Mouse (Mus musculus) forebrain, embryonic 15.5 days (tissue): ENCODE results near the gene Adcy9. TPM values are rescaled to one million over a fixed set of nuclear protein-coding genes. Genes with fewer than 3 reads are reported as not detected.

Experiments used
- ATAC-seq: fragments of 200-750 bp; cut with Nextera tagmentation; replicated peaks from 2 replicates; pipeline ENCODE4 v1.8.0; 2017; ENCODE audit warnings: mild to moderate bottlenecking, moderate TSS enrichment, moderate library complexity
- H3K27ac ChIP-seq: fragments of 300-500 bp; sonication (generic); replicated peaks from 2 replicates; pipeline ENCODE4 v1.5.1; 2015; ENCODE audit warnings: mild to moderate bottlenecking, inconsistent platforms
- H3K27me3 ChIP-seq: fragments of 300-500 bp; sonication (generic); 2 replicates; pipeline ENCODE4 v1.6.1; 2015; ENCODE audit warnings: inconsistent platforms
- H3K36me3 ChIP-seq: fragments of 300-500 bp; sonication (generic); 2 replicates; pipeline ENCODE4 v1.6.1; 2015; ENCODE audit warnings: mild to moderate bottlenecking, inconsistent platforms
- H3K4me1 ChIP-seq: fragments of 300-500 bp; sonication (generic); 2 replicates; pipeline ENCODE4 v1.6.1; 2015; ENCODE audit warnings: inconsistent platforms
- H3K4me2 ChIP-seq: fragments of 300-500 bp; sonication (generic); replicated peaks from 2 replicates; pipeline ENCODE4 v1.6.1; 2015; ENCODE audit warnings: mild to moderate bottlenecking, inconsistent platforms
- H3K4me3 ChIP-seq: fragments of 300-500 bp; sonication (generic); 2 replicates; pipeline ENCODE4 v1.5.1; 2015; ENCODE audit warnings: mild to moderate bottlenecking, inconsistent platforms
- H3K9ac ChIP-seq: fragments of 300-500 bp; sonication (generic); replicated peaks from 2 replicates; pipeline ENCODE4 v1.6.1; 2015; ENCODE audit warnings: mild to moderate bottlenecking, inconsistent platforms
- H3K9me3 ChIP-seq: fragments of 300-500 bp; sonication (generic); 2 replicates; pipeline ENCODE4 v1.6.1; 2016; ENCODE audit warnings: inconsistent platforms
- WGBS: fragments of 180-500 bp; shearing (Covaris S2); methylation state at CpG from one replicate; pipeline ENCODE4 v1.1.7; 2015; ENCODE audit warnings: mixed read lengths; 5-methylcytosine and 5-hydroxymethylcytosine counted together
- polyA plus RNA-seq: library from polyadenylated mRNA; unstranded; fragments of >200 nt; fragmentation: Nextera tagmentation; extraction: Ambion mirVana; gene quantifications from 2 replicates; pipeline ENCODE4 v1.2.1, GENCODE M21; 2015

Adcy9 gene
- polyA plus RNA-seq, 1 experiment from 2014 or later, result 2.7 TPM

- no peak overlapping the region for H3K4me3 ChIP-seq
- no peaks in the 10 kb centered on the region for H3K4me1 ChIP-seq
- H3K36me3 ChIP-seq, result no peaks in the 10 kb centered on the region
- H3K9me3 ChIP-seq, result no peaks in the 10 kb centered on the region
- no peak overlapping the region for H3K27ac ChIP-seq
- 86% methylated on average over 2 of the region's 2 CpGs for WGBS
- H3K27me3 ChIP-seq, result no peaks in the 10 kb centered on the region
- H3K9ac ChIP-seq, result no peak overlapping the region
- no peak overlapping the region for H3K4me2 ChIP-seq
- no peak for ATAC-seq
Observed at GRCm38 (mm10) chr16:4398782-4399181, 21.5 kb downstream of the Adcy9 start.

GRCm38 (mm10) chr16:4397636-4398035 lies 22.7 kb downstream of the Adcy9 start:
- no peaks in the 10 kb centered on the region for H3K4me1 ChIP-seq
- no peak for ATAC-seq
- H3K27ac ChIP-seq, result no peak overlapping the region
- WGBS, result 92% methylated on average over 7 of the region's 7 CpGs
- H3K4me2 ChIP-seq, result no peak overlapping the region
- no peak overlapping the region for H3K4me3 ChIP-seq
- H3K9ac ChIP-seq, result no peak overlapping the region
- H3K9me3 ChIP-seq, result no peaks in the 10 kb centered on the region
- H3K36me3 ChIP-seq, result no peaks in the 10 kb centered on the region
- no peaks in the 10 kb centered on the region for H3K27me3 ChIP-seq

GRCm38 (mm10) chr16:4395687-4396341 lies 24.5 kb downstream of the Adcy9 start:
- H3K9ac ChIP-seq, result no peak overlapping the region
- no peaks in the 10 kb centered on the region for H3K27me3 ChIP-seq
- H3K9me3 ChIP-seq, result no peaks in the 10 kb centered on the region
- no peaks in the 10 kb centered on the region for H3K36me3 ChIP-seq
- H3K4me3 ChIP-seq, result no peak overlapping the region
- no peak for ATAC-seq
- H3K4me1 ChIP-seq, result no peaks in the 10 kb centered on the region
- 77% methylated on average over 10 of the region's 10 CpGs for WGBS
- H3K4me2 ChIP-seq, result no peak overlapping the region
- no peak overlapping the region for H3K27ac ChIP-seq

GRCm38 (mm10) chr16:4394991-4395590 lies 25.2 kb downstream of the Adcy9 start:
- H3K4me1 ChIP-seq, result no peaks in the 10 kb centered on the region
- no peaks in the 10 kb centered on the region for H3K27me3 ChIP-seq
- H3K4me3 ChIP-seq, result no peak overlapping the region
- 84% methylated on average over 4 of the region's 4 CpGs for WGBS
- no peak for ATAC-seq
- H3K9me3 ChIP-seq, result no peaks in the 10 kb centered on the region
- no peaks in the 10 kb centered on the region for H3K36me3 ChIP-seq
- no peak overlapping the region for H3K4me2 ChIP-seq
- no peak overlapping the region for H3K9ac ChIP-seq
- no peak overlapping the region for H3K27ac ChIP-seq

- H3K9me3 ChIP-seq, result no peaks in the 10 kb centered on the region
- no peak overlapping the region for H3K9ac ChIP-seq
- H3K27me3 ChIP-seq, result no peaks in the 10 kb centered on the region
- 84% methylated on average over 4 of the region's 4 CpGs for WGBS
- H3K36me3 ChIP-seq, result no peaks in the 10 kb centered on the region
- H3K4me3 ChIP-seq, result no peak overlapping the region
- no peak overlapping the region for H3K4me2 ChIP-seq
- no peak overlapping the region for H3K27ac ChIP-seq
- no peak for ATAC-seq
- H3K4me1 ChIP-seq, result no peaks in the 10 kb centered on the region
Observed at GRCm38 (mm10) chr16:4383473-4384038, 36.7 kb downstream of the Adcy9 start.

GRCm38 (mm10) chr16:4382406-4382805 lies 37.9 kb downstream of the Adcy9 start:
- H3K27me3 ChIP-seq, result no peaks in the 10 kb centered on the region
- no peaks in the 10 kb centered on the region for H3K9me3 ChIP-seq
- no peak overlapping the region for H3K4me3 ChIP-seq
- H3K9ac ChIP-seq, result no peak overlapping the region
- no peaks in the 10 kb centered on the region for H3K36me3 ChIP-seq
- H3K27ac ChIP-seq, result 0 out of 2 replicates have a peak overlapping the region, but pooled peaks have one; percentile 19
- no peak for ATAC-seq
- WGBS, result 90% methylated on average over 3 of the region's 3 CpGs
- no peak overlapping the region for H3K4me2 ChIP-seq
- no peaks in the 10 kb centered on the region for H3K4me1 ChIP-seq

DNA sequence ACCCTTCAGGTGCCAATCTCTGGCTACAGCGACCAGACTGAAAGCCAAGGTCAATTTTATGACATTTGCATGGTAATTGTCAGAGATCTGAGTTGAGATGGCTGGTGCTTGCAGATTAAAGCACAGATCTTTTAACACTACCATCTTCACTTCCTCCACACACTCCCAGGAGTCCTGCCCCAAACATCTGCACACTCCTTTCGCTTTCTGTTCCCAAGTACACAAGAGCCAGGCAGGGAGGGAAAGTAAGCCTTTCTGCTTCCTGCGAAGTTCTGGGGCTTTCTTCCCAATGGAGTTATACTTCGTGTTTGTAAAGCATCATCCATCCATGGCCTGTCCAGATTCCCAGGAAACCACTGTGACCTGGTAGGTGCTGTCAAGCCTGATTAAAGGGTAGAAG lies 38.8 kb downstream of the Adcy9 start:
- 86% methylated on average over 4 of the region's 4 CpGs for WGBS
- H3K9me3 ChIP-seq, result no peaks in the 10 kb centered on the region
- H3K27me3 ChIP-seq, result no peaks in the 10 kb centered on the region
- H3K9ac ChIP-seq, result no peak overlapping the region
- H3K27ac ChIP-seq, result no peak overlapping the region
- H3K4me2 ChIP-seq, result no peak overlapping the region
- no peaks in the 10 kb centered on the region for H3K36me3 ChIP-seq
- no peak for ATAC-seq
- H3K4me1 ChIP-seq, result no peaks in the 10 kb centered on the region
- no peak overlapping the region for H3K4me3 ChIP-seq

DNA sequence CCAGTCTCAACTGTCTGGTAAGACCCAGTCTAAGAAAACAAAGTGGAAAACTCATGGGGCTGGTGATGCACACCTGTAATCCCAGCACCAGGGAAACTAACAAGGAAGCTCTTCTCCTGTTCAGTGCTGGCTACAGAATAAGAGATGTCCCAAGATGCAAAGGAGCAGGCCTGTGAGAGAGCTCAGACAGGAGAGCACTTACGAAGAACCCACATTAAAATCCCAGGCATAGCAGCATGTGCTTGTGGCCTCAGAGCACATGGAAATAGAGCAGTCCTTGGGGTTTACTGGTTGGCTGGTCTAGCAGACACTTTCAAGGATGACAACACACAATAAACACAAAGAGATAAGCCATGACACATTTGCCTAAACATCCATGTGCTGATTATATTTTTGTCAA lies 41.5 kb downstream of the Adcy9 start:
- Histone ChIP-seq H3K27me3 (no peaks in the 10 kb centered on the region), H3K4me2 (no peak overlapping the region), H3K27ac (no peak overlapping the region), H3K36me3 (no peaks in the 10 kb centered on the region), H3K4me1 (no peaks in the 10 kb centered on the region), H3K9me3 (no peaks in the 10 kb centered on the region), H3K9ac (no peak overlapping the region), H3K4me3 (no peak overlapping the region)
- ATAC-seq, result no peak
- WGBS, result 90% methylated on average over 1 of the region's 1 CpGs

GRCm38 (mm10) chr16:4377556-4377955 lies 42.7 kb downstream of the Adcy9 start:
- Histone ChIP-seq H3K36me3 (no peaks in the 10 kb centered on the region), H3K4me1 (no peaks in the 10 kb centered on the region), H3K4me3 (no peak overlapping the region), H3K4me2 (no peak overlapping the region), H3K9ac (no peak overlapping the region), H3K9me3 (no peaks in the 10 kb centered on the region), H3K27me3 (no peaks in the 10 kb centered on the region), H3K27ac (no peak overlapping the region)
- ATAC-seq, result no peak
- 76% methylated on average over 5 of the region's 5 CpGs for whole genome bisulfite sequencing

DNA sequence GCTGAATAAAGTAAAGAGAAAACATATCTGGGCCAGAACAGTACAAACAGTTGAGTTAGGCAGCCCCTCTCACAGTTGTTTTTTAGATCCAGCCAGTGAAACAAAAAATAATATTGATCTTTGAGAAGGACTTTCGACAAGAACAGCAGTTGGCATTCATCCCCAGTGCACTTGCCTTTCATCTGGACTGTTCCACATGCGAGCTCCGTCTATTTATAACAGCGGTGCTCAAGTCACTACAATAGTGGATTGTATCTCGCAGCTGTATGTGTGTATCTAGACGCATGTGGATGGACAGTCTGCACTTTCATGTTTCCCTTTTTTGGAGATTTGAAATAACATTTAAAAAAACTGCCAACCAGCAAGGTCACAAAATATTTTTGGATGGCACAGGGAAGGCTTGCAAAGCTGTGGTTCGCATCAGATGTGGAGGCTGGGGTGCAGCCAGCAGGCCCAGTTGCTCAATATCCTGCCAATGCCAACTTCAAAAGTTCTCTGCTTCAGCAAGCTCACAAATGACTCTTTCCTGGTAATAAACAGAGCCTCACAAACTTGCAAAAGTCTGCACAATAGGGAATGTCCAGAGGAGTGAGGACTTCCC lies 45.4 kb downstream of the Adcy9 start:
- H3K36me3 ChIP-seq, result no peaks in the 10 kb centered on the region
- H3K9me3 ChIP-seq, result no peaks in the 10 kb centered on the region
- H3K4me3 ChIP-seq, result no peak overlapping the region
- no peak for ATAC-seq
- H3K27me3 ChIP-seq, result no peaks in the 10 kb centered on the region
- peaks cover 5% of the 10 kb centered on the region; the same call in 1 of the 2 replicates for H3K4me1 ChIP-seq
- no peak overlapping the region for H3K27ac ChIP-seq
- no peak overlapping the region for H3K4me2 ChIP-seq
- WGBS, result 73% methylated on average over 7 of the region's 7 CpGs
- H3K9ac ChIP-seq, result no peak overlapping the region

DNA sequence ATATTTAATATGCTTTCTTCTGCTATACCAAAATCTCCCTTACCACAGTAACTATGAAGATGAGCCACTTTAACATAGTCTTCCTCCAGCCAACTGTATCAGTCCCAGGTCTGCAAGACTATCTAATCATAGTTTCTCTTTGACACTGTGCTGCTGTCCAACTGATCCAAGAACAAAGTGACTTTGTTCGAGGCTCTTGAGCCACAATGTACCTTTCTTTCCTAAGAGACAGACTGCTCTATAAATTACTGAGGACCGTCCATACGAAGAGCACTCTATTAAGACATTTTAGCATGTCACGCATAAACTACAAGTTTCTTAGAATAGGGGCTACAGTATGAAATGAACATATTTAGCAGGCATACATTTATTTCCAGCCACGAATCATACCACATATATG lies 46.0 kb downstream of the Adcy9 start:
- Histone ChIP-seq H3K4me3 (no peak overlapping the region), H3K27ac (no peak overlapping the region), H3K4me2 (no peak overlapping the region), H3K4me1 (peaks cover 8% of the 10 kb centered on the region; the same call in 1 of the 2 replicates), H3K9me3 (no peaks in the 10 kb centered on the region), H3K9ac (no peak overlapping the region), H3K27me3 (no peaks in the 10 kb centered on the region), H3K36me3 (no peaks in the 10 kb centered on the region)
- 84% methylated on average over 5 of the region's 5 CpGs for WGBS
- ATAC-seq, result no peak

GRCm38 (mm10) chr16:4371039-4371438 lies 49.3 kb downstream of the Adcy9 start:
- no peaks in the 10 kb centered on the region for H3K36me3 ChIP-seq
- no peak overlapping the region for H3K9ac ChIP-seq
- H3K27ac ChIP-seq, result no peak overlapping the region
- no peak overlapping the region for H3K4me2 ChIP-seq
- no peaks in the 10 kb centered on the region for H3K27me3 ChIP-seq
- ATAC-seq, result no peak
- peaks cover 8% of the 10 kb centered on the region; the same call in 1 of the 2 replicates for H3K4me1 ChIP-seq
- no peak overlapping the region for H3K4me3 ChIP-seq
- WGBS, result 80% methylated on average over 2 of the region's 2 CpGs
- no peaks in the 10 kb centered on the region for H3K9me3 ChIP-seq
